Mouse (Mus musculus): ENCODE results near the gene Lhfpl5. TPM values are rescaled to one million over a fixed set of nuclear protein-coding genes. Genes with fewer than 3 reads are reported as not detected.

Gene Lhfpl5
- polyA plus RNA-seq (2012; ENCODE audit: insufficient read depth, low replicate concordance), result not detected in 2 replicates

- Histone ChIP-seq H3K4me1 (peaks cover 10% of the 10 kb centered on the region), H3K36me3 (replicated peaks; ENCODE audit: low read length) (no peaks in the 10 kb centered on the region), H3K4me3 (replicated peaks) (peak within 1 kb of the TSS; percentile 62), H3K9me3 (no peaks in the 10 kb centered on the region), H3K27me3 (replicated peaks) (peaks cover 45% of the 10 kb centered on the region)
- TF ChIP-seq GATA1 (IDR thresholded peaks at IDR 0.05; ENCODE audit: borderline replicate concordance, low read length) (no peak), FLI1 (IDR thresholded peaks at IDR 0.05; ENCODE audit: low read length) (no peak)
Observed at GRCm38 (mm10) chr17:28575244-28576125, at the start of gene Lhfpl5. Lhfpl5 (plus strand) TSS chr17:28575641.

GRCm38 (mm10) chr17:28527184-28528042 is 48.0 kb upstream of the Lhfpl5 start:
- Histone ChIP-seq H3K9me3 (peaks cover 3% of the 10 kb centered on the region), H3K4me3 (replicated peaks) (peak overlapping the region; percentile 83), H3K4me1 (peaks cover 57% of the 10 kb centered on the region), H3K36me3 (replicated peaks; ENCODE audit: low read length) (no peaks in the 10 kb centered on the region), H3K27me3 (replicated peaks) (peaks cover 37% of the 10 kb centered on the region)
- TF ChIP-seq GATA1 (IDR thresholded peaks at IDR 0.05; ENCODE audit: borderline replicate concordance, low read length), result no peak
- TF ChIP-seq FLI1 (IDR thresholded peaks at IDR 0.05; ENCODE audit: low read length), result no peak

GRCm38 (mm10) chr17:28528043-28528351 is 47.4 kb upstream of the Lhfpl5 start:
- peak overlapping the region; percentile 83 for H3K4me3 ChIP-seq (replicated peaks)
- peaks cover 51% of the 10 kb centered on the region for H3K4me1 ChIP-seq
- H3K9me3 ChIP-seq, result peaks cover 3% of the 10 kb centered on the region
- TF ChIP-seq GATA1 (IDR thresholded peaks at IDR 0.05; ENCODE audit: borderline replicate concordance, low read length) (no peak), FLI1 (IDR thresholded peaks at IDR 0.05; ENCODE audit: low read length) (no peak)
- H3K27me3 ChIP-seq (replicated peaks), result peaks cover 36% of the 10 kb centered on the region
- H3K36me3 ChIP-seq (replicated peaks; ENCODE audit: low read length), result no peaks in the 10 kb centered on the region

- no peaks in the 10 kb centered on the region for H3K36me3 ChIP-seq (replicated peaks; ENCODE audit: low read length)
- H3K27me3 ChIP-seq (replicated peaks), result peaks cover 35% of the 10 kb centered on the region
- H3K4me3 ChIP-seq (replicated peaks), result no peak overlapping the region
- peaks cover 40% of the 10 kb centered on the region for H3K4me1 ChIP-seq
- TF ChIP-seq FLI1 (IDR thresholded peaks at IDR 0.05; ENCODE audit: low read length) (no peak), GATA1 (IDR thresholded peaks at IDR 0.05; ENCODE audit: borderline replicate concordance, low read length) (no peak)
- H3K9me3 ChIP-seq, result peaks cover 3% of the 10 kb centered on the region
Observed at GRCm38 (mm10) chr17:28529116-28529515, 46.3 kb upstream of the Lhfpl5 start.

GRCm38 (mm10) chr17:28530506-28530905 is 44.9 kb upstream of the Lhfpl5 start, which contains the start of gene Armc12:
Armc12 (plus strand) TSS chr17:28530806.
- Histone ChIP-seq H3K9me3 (peaks cover 3% of the 10 kb centered on the region), H3K27me3 (replicated peaks) (peaks cover 33% of the 10 kb centered on the region), H3K36me3 (replicated peaks; ENCODE audit: low read length) (no peaks in the 10 kb centered on the region), H3K4me1 (peaks cover 28% of the 10 kb centered on the region), H3K4me3 (replicated peaks) (no peak within 1 kb of the TSS)
- TF ChIP-seq GATA1 (IDR thresholded peaks at IDR 0.05; ENCODE audit: borderline replicate concordance, low read length), result no peak
- no peak for TF ChIP-seq FLI1 (IDR thresholded peaks at IDR 0.05; ENCODE audit: low read length)

- peaks cover 37% of the 10 kb centered on the region for H3K27me3 ChIP-seq (replicated peaks)
- TF ChIP-seq GATA1 (IDR thresholded peaks at IDR 0.05; ENCODE audit: borderline replicate concordance, low read length), result no peak
- no peak for TF ChIP-seq FLI1 (IDR thresholded peaks at IDR 0.05; ENCODE audit: low read length)
- peaks cover 24% of the 10 kb centered on the region for H3K4me1 ChIP-seq
- no peaks in the 10 kb centered on the region for H3K36me3 ChIP-seq (replicated peaks; ENCODE audit: low read length)
- H3K9me3 ChIP-seq, result peaks cover 3% of the 10 kb centered on the region
- H3K4me3 ChIP-seq (replicated peaks), result no peak overlapping the region
Observed at GRCm38 (mm10) chr17:28531946-28532345, 43.5 kb upstream of the Lhfpl5 start.

GRCm38 (mm10) chr17:28532557-28532956 is 42.9 kb upstream of the Lhfpl5 start:
- peaks cover 9% of the 10 kb centered on the region for H3K9me3 ChIP-seq
- H3K27me3 ChIP-seq (replicated peaks), result peaks cover 43% of the 10 kb centered on the region
- H3K4me3 ChIP-seq (replicated peaks), result no peak overlapping the region
- TF ChIP-seq GATA1 (IDR thresholded peaks at IDR 0.05; ENCODE audit: borderline replicate concordance, low read length), result no peak
- TF ChIP-seq FLI1 (IDR thresholded peaks at IDR 0.05; ENCODE audit: low read length), result no peak
- no peaks in the 10 kb centered on the region for H3K36me3 ChIP-seq (replicated peaks; ENCODE audit: low read length)
- peaks cover 18% of the 10 kb centered on the region for H3K4me1 ChIP-seq

- no peaks in the 10 kb centered on the region for H3K36me3 ChIP-seq (replicated peaks; ENCODE audit: low read length)
- H3K27me3 ChIP-seq (replicated peaks), result peaks cover 48% of the 10 kb centered on the region
- H3K4me3 ChIP-seq (replicated peaks), result peak overlapping the region; percentile 14
- H3K4me1 ChIP-seq, result peaks cover 10% of the 10 kb centered on the region
- TF ChIP-seq FLI1 (IDR thresholded peaks at IDR 0.05; ENCODE audit: low read length) (no peak), GATA1 (IDR thresholded peaks at IDR 0.05; ENCODE audit: borderline replicate concordance, low read length) (no peak)
- peaks cover 15% of the 10 kb centered on the region for H3K9me3 ChIP-seq
Observed at GRCm38 (mm10) chr17:28533327-28533726, 42.1 kb upstream of the Lhfpl5 start.

- Histone ChIP-seq H3K36me3 (replicated peaks; ENCODE audit: low read length) (no peaks in the 10 kb centered on the region), H3K4me3 (replicated peaks) (no peak overlapping the region), H3K9me3 (peaks cover 51% of the 10 kb centered on the region), H3K27me3 (replicated peaks) (peaks cover 31% of the 10 kb centered on the region), H3K4me1 (no peaks in the 10 kb centered on the region; the same call in 1 of the 2 replicates)
- no peak for TF ChIP-seq GATA1 (IDR thresholded peaks at IDR 0.05; ENCODE audit: borderline replicate concordance, low read length)
- TF ChIP-seq FLI1 (IDR thresholded peaks at IDR 0.05; ENCODE audit: low read length), result no peak
Observed at GRCm38 (mm10) chr17:28537881-28538280, 37.6 kb upstream of the Lhfpl5 start.

All from megakaryocyte, embryonic 14.5 days (primary cell).